Mouse (Mus musculus): ENCODE results near the gene Fam20a. TPM values are rescaled to one million over a fixed set of nuclear protein-coding genes. Genes with fewer than 3 reads are reported as not detected.
A peak's percentile ranks its signal among the peaks of the same experiment; 100 is the strongest.

The Fam20a gene
- polyA plus RNA-seq, 1 experiment = 5.4 TPM

GRCm38 (mm10) chr11:109736406-109736805 lies 14.3 kb upstream of the Fam20a start:
- H3K79me3 ChIP-seq (ENCODE audit: low read depth) = no peaks in the 10 kb centered on the region
- no peak for TF ChIP-seq MAX (IDR thresholded peaks at IDR 0.05)
- TF ChIP-seq FOSL1 (IDR thresholded peaks at IDR 0.05; ENCODE audit: insufficient read depth, low read length, poor library complexity, severe bottlenecking) = no peak
- TF ChIP-seq MYOG (IDR thresholded peaks at IDR 0.05; ENCODE audit: control insufficient read depth, extremely low read depth, insufficient read length) = no peak
- no peak for TF ChIP-seq CTCF (IDR thresholded peaks at IDR 0.05; ENCODE audit: control insufficient read depth, insufficient read depth, insufficient read length)
- no peak for TF ChIP-seq MYOD1 (IDR thresholded peaks at IDR 0.05; ENCODE audit: control insufficient read depth, insufficient read length, low read depth)
- TF ChIP-seq USF1 (IDR thresholded peaks at IDR 0.05; ENCODE audit: low read depth) = no peak
- no peak for TF ChIP-seq CEBPB (IDR thresholded peaks at IDR 0.05; ENCODE audit: low read depth)

DNA sequence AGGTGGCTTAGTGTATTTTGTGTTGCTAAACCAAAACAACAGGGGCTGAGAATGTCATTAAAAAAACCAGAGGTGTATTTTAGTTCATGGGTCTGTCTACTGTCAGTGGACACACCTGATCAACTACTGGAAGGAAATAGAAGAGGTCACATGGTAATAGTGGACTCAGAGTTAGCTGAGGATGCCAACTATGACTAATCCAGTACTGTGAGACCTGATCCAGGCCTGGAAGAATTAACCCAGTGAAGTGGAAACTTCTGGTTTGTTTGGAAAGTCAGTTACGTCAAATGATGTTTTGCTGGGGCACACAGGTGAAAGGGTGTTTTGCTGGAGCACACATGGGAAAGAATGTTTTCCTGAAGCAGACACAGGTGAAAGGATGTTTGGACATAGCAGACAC lies 12.3 kb upstream of the Fam20a start:
- no peaks in the 10 kb centered on the region for H3K79me3 ChIP-seq (ENCODE audit: low read depth)
- no peaks in the 10 kb centered on the region for H3K27me3 ChIP-seq (ENCODE audit: control insufficient read depth, insufficient read depth, insufficient read length)
- H3K4me3 ChIP-seq (ENCODE audit: insufficient read depth, poor library complexity, severe bottlenecking) = no peak overlapping the region
- H3K36me3 ChIP-seq (ENCODE audit: control insufficient read depth, insufficient read depth) = no peaks in the 10 kb centered on the region
- H3K79me2 ChIP-seq (ENCODE audit: control insufficient read depth, insufficient read depth) = no peaks in the 10 kb centered on the region
- no peak overlapping the region for H3ac ChIP-seq (ENCODE audit: control insufficient read depth, insufficient read length, low read depth)
- TF ChIP-seq USF1 (IDR thresholded peaks at IDR 0.05; ENCODE audit: low read depth) (no peak), MAX (IDR thresholded peaks at IDR 0.05) (no peak), MYOG (IDR thresholded peaks at IDR 0.05; ENCODE audit: control insufficient read depth, extremely low read depth, insufficient read length) (no peak), MYOD1 (IDR thresholded peaks at IDR 0.05; ENCODE audit: control insufficient read depth, insufficient read length, low read depth) (no peak), FOSL1 (IDR thresholded peaks at IDR 0.05; ENCODE audit: insufficient read depth, low read length, poor library complexity, severe bottlenecking) (no peak), CEBPB (IDR thresholded peaks at IDR 0.05; ENCODE audit: low read depth) (no peak), CTCF (IDR thresholded peaks at IDR 0.05; ENCODE audit: control insufficient read depth, insufficient read depth, insufficient read length) (no peak)

More at GRCm38 (mm10) chr11:109736406-109736805, 14.3 kb upstream of the Fam20a start:
- Histone ChIP-seq H3K79me2 (ENCODE audit: control insufficient read depth, insufficient read depth) (no peaks in the 10 kb centered on the region), H3ac (ENCODE audit: control insufficient read depth, insufficient read length, low read depth) (no peak overlapping the region), H3K4me3 (ENCODE audit: insufficient read depth, poor library complexity, severe bottlenecking) (no peak overlapping the region), H3K36me3 (ENCODE audit: control insufficient read depth, insufficient read depth) (no peaks in the 10 kb centered on the region), H3K27me3 (ENCODE audit: control insufficient read depth, insufficient read depth, insufficient read length) (no peaks in the 10 kb centered on the region)

- TF ChIP-seq CTCF (IDR thresholded peaks at IDR 0.05; ENCODE audit: control insufficient read depth, insufficient read depth, insufficient read length) (no peak), MYOG (IDR thresholded peaks at IDR 0.05; ENCODE audit: control insufficient read depth, extremely low read depth, insufficient read length) (no peak), MAX (IDR thresholded peaks at IDR 0.05) (no peak), USF1 (IDR thresholded peaks at IDR 0.05; ENCODE audit: low read depth) (no peak), MYOD1 (IDR thresholded peaks at IDR 0.05; ENCODE audit: control insufficient read depth, insufficient read length, low read depth) (no peak)
- Histone ChIP-seq H3K36me3 (ENCODE audit: control insufficient read depth, insufficient read depth) (no peaks in the 10 kb centered on the region), H3K79me3 (ENCODE audit: low read depth) (no peaks in the 10 kb centered on the region), H3ac (ENCODE audit: control insufficient read depth, insufficient read length, low read depth) (no peak overlapping the region), H3K27me3 (ENCODE audit: control insufficient read depth, insufficient read depth, insufficient read length) (no peaks in the 10 kb centered on the region), H3K79me2 (ENCODE audit: control insufficient read depth, insufficient read depth) (no peaks in the 10 kb centered on the region), H3K4me3 (ENCODE audit: insufficient read depth, poor library complexity, severe bottlenecking) (no peak overlapping the region)
Measured at GRCm38 (mm10) chr11:109732726-109733438, 10.8 kb upstream of the Fam20a start.

- TF ChIP-seq FOSL1 (IDR thresholded peaks at IDR 0.05; ENCODE audit: insufficient read depth, low read length, poor library complexity, severe bottlenecking) = no peak
- no peak for TF ChIP-seq MYOD1 (IDR thresholded peaks at IDR 0.05; ENCODE audit: control insufficient read depth, insufficient read length, low read depth)
- no peak for TF ChIP-seq CEBPB (IDR thresholded peaks at IDR 0.05; ENCODE audit: low read depth)
- no peak for TF ChIP-seq CTCF (IDR thresholded peaks at IDR 0.05; ENCODE audit: control insufficient read depth, insufficient read depth, insufficient read length)
- no peak for TF ChIP-seq MAX (IDR thresholded peaks at IDR 0.05)
- no peak for TF ChIP-seq USF1 (IDR thresholded peaks at IDR 0.05; ENCODE audit: low read depth)
- TF ChIP-seq MYOG (IDR thresholded peaks at IDR 0.05; ENCODE audit: control insufficient read depth, extremely low read depth, insufficient read length) = no peak
Measured at GRCm38 (mm10) chr11:109728371-109728770, 6.3 kb upstream of the Fam20a start.

DNA sequence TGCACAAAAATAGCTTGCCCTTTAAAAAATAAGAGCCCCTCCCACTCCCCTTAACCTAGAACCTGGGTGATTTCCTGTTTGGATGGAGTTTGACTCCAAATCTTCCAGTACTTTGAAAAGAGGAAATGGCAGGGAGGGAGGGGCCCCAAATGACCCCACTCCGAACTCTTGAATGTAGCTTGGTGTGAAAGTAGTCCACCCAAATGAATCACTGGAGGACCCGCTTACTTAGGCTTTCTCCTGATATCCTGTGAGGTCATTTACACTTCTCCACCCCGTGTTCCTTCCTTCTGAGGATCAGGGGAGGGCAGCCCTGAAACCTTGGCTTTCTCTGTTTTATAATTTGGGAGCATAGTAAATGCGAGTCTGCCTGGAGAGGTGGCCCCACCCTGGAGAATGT lies 632 bp upstream of the Fam20a start:
- no peak overlapping the region for H3K4me3 ChIP-seq (ENCODE audit: insufficient read depth, poor library complexity, severe bottlenecking)
- H3K27me3 ChIP-seq (ENCODE audit: control insufficient read depth, insufficient read depth, insufficient read length) = no peaks in the 10 kb centered on the region
- H3K79me2 ChIP-seq (ENCODE audit: control insufficient read depth, insufficient read depth) = no peaks in the 10 kb centered on the region
- H3ac ChIP-seq (ENCODE audit: control insufficient read depth, insufficient read length, low read depth) = no peak overlapping the region
- TF ChIP-seq MYOG (IDR thresholded peaks at IDR 0.05; ENCODE audit: control insufficient read depth, extremely low read depth, insufficient read length) = no peak
- no peaks in the 10 kb centered on the region for H3K36me3 ChIP-seq (ENCODE audit: control insufficient read depth, insufficient read depth)
- H3K79me3 ChIP-seq (ENCODE audit: low read depth) = no peaks in the 10 kb centered on the region

More at GRCm38 (mm10) chr11:109728371-109728770, 6.3 kb upstream of the Fam20a start:
- no peaks in the 10 kb centered on the region for H3K79me3 ChIP-seq (ENCODE audit: low read depth)
- no peak overlapping the region for H3K4me3 ChIP-seq (ENCODE audit: insufficient read depth, poor library complexity, severe bottlenecking)
- H3K27me3 ChIP-seq (ENCODE audit: control insufficient read depth, insufficient read depth, insufficient read length) = no peaks in the 10 kb centered on the region
- H3K79me2 ChIP-seq (ENCODE audit: control insufficient read depth, insufficient read depth) = no peaks in the 10 kb centered on the region
- no peaks in the 10 kb centered on the region for H3K36me3 ChIP-seq (ENCODE audit: control insufficient read depth, insufficient read depth)
- H3ac ChIP-seq (ENCODE audit: control insufficient read depth, insufficient read length, low read depth) = no peak overlapping the region

DNA sequence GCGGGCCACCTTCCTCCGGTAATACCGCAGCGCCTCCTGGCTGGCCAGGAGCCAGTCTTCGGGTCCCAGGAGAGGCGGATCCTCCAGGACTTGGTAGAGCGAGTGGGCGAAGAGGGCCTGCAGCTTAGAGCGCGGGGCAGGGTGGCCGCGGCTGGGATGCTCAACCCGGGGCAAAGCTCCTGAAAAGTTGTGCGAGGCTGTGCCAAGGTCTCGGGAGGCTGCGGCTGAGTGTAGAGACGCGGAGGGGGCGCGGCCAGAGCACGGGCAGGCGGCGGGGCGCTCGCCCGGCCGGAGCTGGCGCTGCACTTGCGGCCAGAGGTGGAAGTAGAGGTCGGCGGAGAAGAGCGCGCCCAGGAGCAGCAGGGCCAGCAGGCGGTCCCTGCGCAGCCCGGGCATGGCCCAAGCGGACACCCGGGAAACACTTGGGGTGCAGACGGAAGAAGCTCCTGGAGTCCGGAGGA lies 729 bp downstream of the Fam20a start:
- H3ac ChIP-seq (ENCODE audit: control insufficient read depth, insufficient read length, low read depth) = peak overlapping the region; percentile 66
- H3K79me2 ChIP-seq (ENCODE audit: control insufficient read depth, insufficient read depth) = no peaks in the 10 kb centered on the region
- H3K79me3 ChIP-seq (ENCODE audit: low read depth) = no peaks in the 10 kb centered on the region
- no peaks in the 10 kb centered on the region for H3K27me3 ChIP-seq (ENCODE audit: control insufficient read depth, insufficient read depth, insufficient read length)
- no peaks in the 10 kb centered on the region for H3K36me3 ChIP-seq (ENCODE audit: control insufficient read depth, insufficient read depth)
- H3K4me3 ChIP-seq (ENCODE audit: insufficient read depth, poor library complexity, severe bottlenecking) = peak overlapping the region; percentile 35
- TF ChIP-seq CTCF (IDR thresholded peaks at IDR 0.05; ENCODE audit: control insufficient read depth, insufficient read depth, insufficient read length) = peak; percentile 1
- no peak for TF ChIP-seq USF1 (IDR thresholded peaks at IDR 0.05; ENCODE audit: low read depth)

Measured in C2C12 (cell line).